Mouse (Mus musculus) intestine, embryonic 15.5 days (tissue): ENCODE results near the gene Fbln2. TPM values are rescaled to one million over a fixed set of nuclear protein-coding genes. Genes with fewer than 3 reads are reported as not detected.

Experiments
- ATAC-seq: fragments of 200-750 bp; cut with Nextera tagmentation; 2 replicates; pipeline ENCODE4 v1.8.0; 2017; ENCODE audit warnings: moderate TSS enrichment, moderate library complexity
- H3K27ac ChIP-seq: fragments of 300-500 bp; sonication (generic); 2 replicates; pipeline ENCODE4 v1.5.1; 2015; ENCODE audit warnings: mild to moderate bottlenecking, inconsistent platforms
- H3K27me3 ChIP-seq: fragments of 300-500 bp; sonication (generic); replicated peaks from 2 replicates; pipeline ENCODE4 v1.6.1; 2015; ENCODE audit warnings: inconsistent platforms
- H3K36me3 ChIP-seq: fragments of 300-500 bp; sonication (generic); 2 replicates; pipeline ENCODE4 v1.6.1; 2015; ENCODE audit warnings: inconsistent platforms
- H3K4me1 ChIP-seq: fragments of 300-500 bp; sonication (generic); replicated peaks from 2 replicates; pipeline ENCODE4 v1.6.1; 2015; ENCODE audit warnings: inconsistent platforms
- H3K4me2 ChIP-seq: fragments of 300-500 bp; sonication (generic); replicated peaks from 2 replicates; pipeline ENCODE4 v1.6.1; 2015; ENCODE audit warnings: mild to moderate bottlenecking, inconsistent platforms
- H3K4me3 ChIP-seq: fragments of 300-500 bp; sonication (generic); replicated peaks from 2 replicates; pipeline ENCODE4 v1.5.1; 2015; ENCODE audit warnings: inconsistent platforms
- H3K9ac ChIP-seq: fragments of 300-500 bp; sonication (generic); 2 replicates; pipeline ENCODE4 v1.6.1; 2015; ENCODE audit warnings: inconsistent platforms
- H3K9me3 ChIP-seq: fragments of 300-500 bp; sonication (generic); 2 replicates; pipeline ENCODE4 v1.6.1; 2016; ENCODE audit warnings: inconsistent platforms
- WGBS: fragments of 180-500 bp; shearing (Covaris S2); methylation state at CpG from one replicate; pipeline ENCODE4 v1.1.7; 2015; 5-methylcytosine and 5-hydroxymethylcytosine counted together
- polyA plus RNA-seq: library from polyadenylated mRNA; unstranded; fragments of >200 nt; fragmentation: Nextera tagmentation; extraction: Ambion mirVana; gene quantifications from 2 replicates; pipeline ENCODE4 v1.2.1, GENCODE M21; 2015

The Fbln2 gene
- polyA plus RNA-seq, 1 experiment from 2014 or later: 51.8 TPM

DNA sequence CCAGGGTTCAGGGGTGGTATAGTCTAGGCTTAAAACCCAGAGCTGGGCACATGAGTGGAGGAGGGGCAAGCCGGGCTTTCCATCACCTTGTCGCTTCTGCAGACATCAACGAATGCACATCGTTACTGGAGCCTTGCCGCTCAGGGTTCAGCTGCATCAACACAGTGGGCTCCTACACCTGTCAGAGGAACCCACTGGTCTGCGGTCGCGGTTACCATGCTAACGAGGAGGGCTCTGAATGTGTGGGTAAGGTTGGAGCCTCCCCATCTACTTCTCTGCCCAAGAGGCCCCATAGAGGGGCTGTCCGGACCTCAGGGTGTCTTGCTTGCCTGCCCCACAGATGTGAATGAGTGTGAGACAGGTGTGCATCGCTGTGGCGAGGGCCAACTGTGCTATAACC, 53.4 kb downstream of the Fbln2 start:
- 86% methylated on average over 12 of the region's 12 CpGs for WGBS
- no peak overlapping the region for H3K4me3 ChIP-seq
- peaks cover 3% of the 10 kb centered on the region for H3K4me1 ChIP-seq
- H3K27me3 ChIP-seq: no peaks in the 10 kb centered on the region
- H3K36me3 ChIP-seq: no peaks in the 10 kb centered on the region
- no peak for ATAC-seq
- no peak overlapping the region for H3K9ac ChIP-seq
- no peaks in the 10 kb centered on the region for H3K9me3 ChIP-seq
- H3K27ac ChIP-seq: no peak overlapping the region
- no peak overlapping the region for H3K4me2 ChIP-seq

DNA sequence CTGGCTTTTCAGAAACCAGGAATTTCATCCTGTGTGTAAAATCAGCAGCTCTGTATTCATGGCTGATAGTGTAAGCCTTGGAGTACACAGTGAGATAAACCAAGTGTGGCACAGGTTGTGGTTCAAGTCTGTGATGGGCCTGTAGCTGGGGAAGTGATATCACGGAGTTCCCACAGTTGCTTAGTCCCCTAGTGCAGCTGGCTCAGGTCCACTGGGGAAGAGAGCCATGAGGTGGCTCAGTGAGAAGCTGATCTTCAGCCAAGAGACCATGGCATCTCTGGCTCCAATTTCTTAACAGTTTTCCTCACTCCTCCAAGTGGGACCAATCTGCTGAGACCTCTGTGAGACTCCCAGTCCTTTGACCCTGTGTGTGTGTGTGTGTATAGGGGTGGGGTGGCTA, 54.4 kb downstream of the Fbln2 start:
- Histone ChIP-seq H3K27ac (no peak overlapping the region), H3K4me3 (no peak overlapping the region), H3K36me3 (no peaks in the 10 kb centered on the region), H3K9me3 (no peaks in the 10 kb centered on the region), H3K9ac (no peak overlapping the region), H3K4me2 (no peak overlapping the region), H3K27me3 (no peaks in the 10 kb centered on the region), H3K4me1 (no peaks in the 10 kb centered on the region)
- no peak for ATAC-seq
- 77% methylated on average over 1 of the region's 1 CpGs for WGBS

DNA sequence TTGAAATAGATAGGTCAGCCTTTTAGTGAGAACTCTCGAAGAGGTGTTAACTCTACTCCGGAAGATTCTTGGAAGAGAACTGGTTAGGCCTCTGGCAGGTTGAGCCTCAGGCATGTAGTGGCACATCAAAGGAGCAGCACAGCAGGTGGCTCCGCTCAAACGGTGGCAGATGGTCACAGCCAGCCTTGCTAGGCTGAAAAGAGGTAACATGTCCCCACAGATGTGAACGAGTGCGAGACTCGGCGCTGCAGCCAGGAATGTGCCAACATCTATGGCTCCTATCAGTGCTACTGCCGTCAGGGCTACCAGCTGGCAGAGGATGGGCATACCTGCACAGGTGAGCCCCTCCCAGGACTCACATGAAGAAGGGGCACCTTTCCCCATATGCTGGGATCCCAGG, 56.1 kb downstream of the Fbln2 start:
- ATAC-seq: no peak
- Histone ChIP-seq H3K27ac (no peak overlapping the region), H3K4me1 (no peaks in the 10 kb centered on the region), H3K36me3 (no peaks in the 10 kb centered on the region), H3K27me3 (no peaks in the 10 kb centered on the region), H3K4me2 (no peak overlapping the region), H3K9me3 (no peaks in the 10 kb centered on the region), H3K9ac (no peak overlapping the region), H3K4me3 (no peak overlapping the region)
- 40% methylated on average over 9 of the region's 9 CpGs for WGBS

- Histone ChIP-seq H3K27me3 (peaks cover 11% of the 10 kb centered on the region), H3K4me1 (no peaks in the 10 kb centered on the region), H3K9me3 (no peaks in the 10 kb centered on the region), H3K4me2 (no peak overlapping the region), H3K27ac (no peak overlapping the region), H3K36me3 (no peaks in the 10 kb centered on the region), H3K4me3 (no peak overlapping the region), H3K9ac (no peak overlapping the region)
- 2% methylated on average over 7 of the region's 7 CpGs for WGBS
- peak; percentile 47; the same call in 1 of the 2 replicates for ATAC-seq
Observed at GRCm38 (mm10) chr6:91277549-91277948, 65.3 kb downstream of the Fbln2 start.

DNA sequence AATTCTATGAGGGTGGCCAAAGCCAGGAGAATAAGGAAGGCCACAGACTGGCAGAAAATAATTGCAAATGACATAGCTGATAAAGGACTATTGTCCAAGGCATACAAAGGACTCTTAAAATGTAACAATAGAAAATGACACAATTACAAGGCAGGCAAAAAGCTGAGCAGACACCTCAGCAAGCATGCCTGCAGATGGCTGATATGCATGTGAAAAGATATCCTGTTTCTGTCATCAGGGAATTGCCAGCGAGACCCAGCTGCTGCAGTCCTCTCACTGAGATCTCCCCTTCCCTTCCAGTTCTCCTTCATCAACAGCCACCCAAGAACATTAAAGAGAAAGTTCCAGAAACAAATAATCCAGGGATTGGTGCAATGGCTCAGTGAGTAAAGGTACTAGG, 66.0 kb downstream of the Fbln2 start:
- Histone ChIP-seq H3K4me3 (no peak overlapping the region), H3K27me3 (peaks cover 16% of the 10 kb centered on the region), H3K9ac (no peak overlapping the region), H3K36me3 (no peaks in the 10 kb centered on the region), H3K4me1 (no peaks in the 10 kb centered on the region), H3K4me2 (no peak overlapping the region), H3K9me3 (no peaks in the 10 kb centered on the region), H3K27ac (no peak overlapping the region)
- WGBS: 60% methylated on average over 1 of the region's 1 CpGs
- no peak for ATAC-seq

DNA sequence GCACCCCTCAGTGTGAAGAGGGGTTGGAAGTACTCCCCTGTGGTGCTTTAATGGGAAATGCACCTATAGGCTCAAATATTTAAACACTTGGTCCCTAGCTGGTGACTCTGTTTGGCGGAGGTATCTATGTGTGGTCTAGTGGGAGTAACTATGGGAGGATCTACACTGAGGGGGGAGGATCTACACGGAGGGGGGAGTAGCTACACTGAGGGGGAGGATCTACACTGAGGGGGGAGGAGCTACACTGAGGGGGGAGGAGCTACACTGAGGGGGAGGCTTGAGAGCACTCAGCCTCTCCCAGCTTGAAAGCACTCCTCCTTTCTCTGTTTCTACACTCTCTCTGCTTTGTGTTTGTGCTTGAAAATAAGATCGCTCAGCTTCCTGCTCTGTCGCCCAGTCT, 67.2 kb downstream of the Fbln2 start:
- Histone ChIP-seq H3K27me3 (peaks cover 28% of the 10 kb centered on the region), H3K9me3 (no peaks in the 10 kb centered on the region), H3K4me1 (no peaks in the 10 kb centered on the region), H3K36me3 (no peaks in the 10 kb centered on the region), H3K27ac (no peak overlapping the region), H3K4me3 (no peak overlapping the region), H3K9ac (no peak overlapping the region), H3K4me2 (no peak overlapping the region)
- 29% methylated on average over 4 of the region's 4 CpGs for WGBS
- no peak for ATAC-seq

DNA sequence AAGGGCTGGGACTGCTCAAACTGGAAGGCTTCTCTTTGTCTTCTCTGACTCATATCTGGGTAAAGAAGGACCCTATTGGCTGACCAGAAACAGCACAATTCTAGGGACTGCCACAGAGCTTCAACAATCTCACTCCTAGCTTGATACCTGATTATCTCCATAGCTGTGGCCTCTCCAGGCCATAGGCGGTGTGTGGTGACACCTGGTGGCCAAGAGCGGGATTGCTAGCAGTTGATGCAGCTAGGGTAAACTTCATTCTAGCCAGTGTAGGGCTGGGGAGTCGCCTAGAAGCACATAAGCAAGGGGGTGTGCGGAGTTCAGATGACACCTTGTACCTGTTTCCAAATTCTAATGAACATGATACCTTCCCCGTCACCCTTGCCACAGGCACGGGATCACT, 69.0 kb downstream of the Fbln2 start:
- ATAC-seq: peak; percentile 52
- H3K9me3 ChIP-seq: no peaks in the 10 kb centered on the region
- WGBS: 5% methylated on average over 6 of the region's 6 CpGs

DNA sequence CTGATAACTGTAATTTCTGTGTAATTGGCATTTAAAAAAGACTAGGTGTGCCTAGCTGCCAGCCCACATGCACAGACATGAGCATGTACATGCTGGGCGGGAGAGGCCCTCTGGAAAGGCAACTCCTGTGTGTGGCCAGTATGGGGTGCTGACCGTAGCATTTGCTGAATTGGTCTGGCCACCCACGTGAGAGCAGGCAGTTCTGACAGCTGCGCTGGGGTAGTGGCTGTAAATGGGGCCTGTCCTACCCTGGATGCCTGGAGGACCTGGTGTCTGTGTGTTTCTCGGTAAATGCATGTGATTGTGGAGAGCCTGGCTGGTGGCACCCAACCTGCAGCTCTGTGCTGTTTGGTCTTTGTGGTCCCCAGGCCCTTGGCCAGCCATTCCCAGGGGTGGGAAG, 69.5 kb downstream of the Fbln2 start:
- 50% methylated on average over 5 of the region's 5 CpGs for WGBS

More for the DNA sequence above, 69.0 kb downstream of the Fbln2 start:
- H3K4me2 ChIP-seq: no peak overlapping the region
- no peak overlapping the region for H3K4me3 ChIP-seq
- no peaks in the 10 kb centered on the region for H3K36me3 ChIP-seq
- no peak overlapping the region for H3K27ac ChIP-seq
- peaks cover 45% of the 10 kb centered on the region for H3K27me3 ChIP-seq
- H3K4me1 ChIP-seq: peaks cover 9% of the 10 kb centered on the region; the same call in 1 of the 2 replicates
- H3K9ac ChIP-seq: no peak overlapping the region

DNA sequence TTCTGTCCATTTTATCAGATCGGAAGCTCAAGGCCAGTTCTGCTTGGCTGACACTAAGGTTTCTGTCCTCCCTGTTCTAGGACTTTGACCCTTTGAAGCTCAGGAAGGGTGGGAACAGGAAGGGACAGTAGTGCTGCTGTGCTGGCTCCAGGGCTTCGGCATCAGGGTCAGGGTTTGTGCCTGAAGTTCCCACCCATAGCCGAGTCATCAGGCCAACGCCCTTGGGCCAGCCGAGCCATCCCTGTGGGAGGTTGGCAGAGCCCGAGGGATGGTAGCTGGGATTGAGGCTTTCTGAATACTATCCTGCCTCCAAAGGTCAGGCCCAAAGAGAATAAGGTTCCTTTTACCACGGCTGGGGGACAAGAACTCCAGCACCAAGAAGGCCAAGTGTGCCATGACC, 70.8 kb downstream of the Fbln2 start:
- ATAC-seq: no peak
- H3K27ac ChIP-seq: no peak overlapping the region
- no peak overlapping the region for H3K4me3 ChIP-seq
- no peak overlapping the region for H3K4me2 ChIP-seq
- H3K9me3 ChIP-seq: no peaks in the 10 kb centered on the region
- WGBS: 58% methylated on average over 7 of the region's 7 CpGs
- no peaks in the 10 kb centered on the region for H3K36me3 ChIP-seq
- H3K9ac ChIP-seq: no peak overlapping the region
- H3K27me3 ChIP-seq: peaks cover 64% of the 10 kb centered on the region
- H3K4me1 ChIP-seq: peaks cover 10% of the 10 kb centered on the region; the same call in 1 of the 2 replicates

More for the DNA sequence above, 69.5 kb downstream of the Fbln2 start:
- no peak overlapping the region for H3K4me3 ChIP-seq
- H3K9me3 ChIP-seq: no peaks in the 10 kb centered on the region
- peaks cover 51% of the 10 kb centered on the region for H3K27me3 ChIP-seq
- no peak for ATAC-seq
- H3K4me1 ChIP-seq: peaks cover 10% of the 10 kb centered on the region; the same call in 1 of the 2 replicates
- no peak overlapping the region for H3K4me2 ChIP-seq
- H3K27ac ChIP-seq: no peak overlapping the region
- H3K9ac ChIP-seq: no peak overlapping the region
- H3K36me3 ChIP-seq: no peaks in the 10 kb centered on the region

- Histone ChIP-seq H3K27ac (no peak overlapping the region), H3K27me3 (peaks cover 74% of the 10 kb centered on the region), H3K9me3 (no peaks in the 10 kb centered on the region), H3K4me2 (peak overlapping the region; percentile 51), H3K36me3 (no peaks in the 10 kb centered on the region), H3K9ac (no peak overlapping the region), H3K4me3 (peak overlapping the region; percentile 15), H3K4me1 (peaks cover 10% of the 10 kb centered on the region; the same call in 1 of the 2 replicates)
- WGBS: 9% methylated on average over 35 of the region's 35 CpGs
- ATAC-seq: no peak
Observed at GRCm38 (mm10) chr6:91284521-91285449, 72.5 kb downstream of the Fbln2 start.

DNA sequence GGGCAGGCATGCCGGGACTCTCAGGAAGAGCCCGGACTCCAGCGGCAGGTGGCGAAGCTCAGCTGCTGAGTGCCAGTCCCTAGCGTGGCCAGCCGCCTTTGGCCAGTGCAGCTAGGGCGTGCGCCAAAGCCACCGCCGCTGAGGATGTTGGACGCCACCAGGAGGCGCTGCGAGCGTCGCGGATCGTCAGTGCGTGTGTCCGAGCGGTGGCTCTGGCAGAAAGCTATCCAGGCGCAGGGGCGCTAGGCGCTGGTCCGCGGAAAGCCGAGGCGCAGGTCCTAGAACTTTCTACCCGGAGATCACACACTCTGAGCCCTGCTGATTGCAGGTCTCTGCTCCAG, 73.2 kb downstream of the Fbln2 start:
- peak; percentile 75 for ATAC-seq
- peaks cover 10% of the 10 kb centered on the region; the same call in 1 of the 2 replicates for H3K4me1 ChIP-seq
- no peak overlapping the region for H3K9ac ChIP-seq
- peak overlapping the region; percentile 15 for H3K4me3 ChIP-seq
- peaks cover 74% of the 10 kb centered on the region for H3K27me3 ChIP-seq
- under 1% methylated on average over 28 of the region's 28 CpGs for WGBS
- peak overlapping the region; percentile 51 for H3K4me2 ChIP-seq
- H3K27ac ChIP-seq: no peak overlapping the region
- H3K36me3 ChIP-seq: no peaks in the 10 kb centered on the region
- no peaks in the 10 kb centered on the region for H3K9me3 ChIP-seq

- Histone ChIP-seq H3K36me3 (no peaks in the 10 kb centered on the region), H3K9me3 (no peaks in the 10 kb centered on the region), H3K27me3 (peaks cover 74% of the 10 kb centered on the region), H3K27ac (no peak overlapping the region), H3K4me1 (peaks cover 10% of the 10 kb centered on the region; the same call in 1 of the 2 replicates), H3K4me2 (peak overlapping the region; percentile 51), H3K4me3 (no peak overlapping the region), H3K9ac (no peak overlapping the region)
- WGBS: 34% methylated on average over 30 of the region's 30 CpGs
- ATAC-seq: no peak; the same call in none of the 2 replicates
Observed at GRCm38 (mm10) chr6:91285814-91286545, 73.7 kb downstream of the Fbln2 start.
